Mouse (Mus musculus) MEL (cell line): ENCODE data around the gene Esrp2. TPM values are rescaled to one million over a fixed set of nuclear protein-coding genes. Genes with fewer than 3 reads are reported as not detected.

Experiments used
- DNase-seq: peaks from one replicate; pipeline ENCODE4 v3.0.0; 2011; ENCODE audit warnings: low read depth, low spot score
- H3K27ac ChIP-seq: 2 replicates; pipeline ENCODE4 v1.5.1; 2012; ENCODE audit warnings: low read depth, mild to moderate bottlenecking, control low read depth, low read length, moderate library complexity; ENCODE audit not compliant: control insufficient read depth
- H3K27me3 ChIP-seq, 2 experiments: fragments of 150-350 bp in 1 of 2; sonication (generic) in 1 of 2; 2 replicates each; pipeline ENCODE4 v1.6.1; 2012; ENCODE audit warnings: low read length in 2 of 2, mild to moderate bottlenecking in 2 of 2, improper control_type of control experiment in 1 of 2, moderate library complexity in 1 of 2; ENCODE audit not compliant: insufficient read depth in 2 of 2, control insufficient read depth in 1 of 2
- H3K36me3 ChIP-seq, 2 experiments: 2 replicates each; pipeline ENCODE4 v1.6.1; 2012 to 2014; ENCODE audit warnings: low read length in 2 of 2, improper control_type of control experiment in 1 of 2, inconsistent platforms in 1 of 2, mild to moderate bottlenecking in 1 of 2; ENCODE audit not compliant: insufficient read depth in 2 of 2, control insufficient read depth in 1 of 2
- H3K4me1 ChIP-seq, 2 experiments: fragments of 150-350 bp in 1 of 2; sonication (generic) in 1 of 2; 2 replicates each; pipeline ENCODE4 v1.6.1; 2012; ENCODE audit warnings: low read length in 2 of 2, improper control_type of control experiment in 1 of 2, mild to moderate bottlenecking in 1 of 2; ENCODE audit not compliant: insufficient read depth in 2 of 2, control insufficient read depth in 1 of 2
- H3K4me3 ChIP-seq, 2 experiments: fragments of 150-350 bp in 1 of 2; sonication (generic) in 1 of 2; 2 replicates each; pipeline ENCODE4 v1.5.1; 2012; ENCODE audit warnings: low read depth in 2 of 2, low read length in 2 of 2, mild to moderate bottlenecking in 2 of 2, moderate library complexity in 2 of 2, control low read depth in 1 of 2, improper control_type of control experiment in 1 of 2; ENCODE audit not compliant: control insufficient read depth in 1 of 2, insufficient read depth in 1 of 2
- H3K79me2 ChIP-seq: 2 replicates; pipeline ENCODE4 v1.6.1; 2012; ENCODE audit warnings: mild to moderate bottlenecking, low read length, moderate library complexity; ENCODE audit not compliant: control insufficient read depth, poor library complexity, insufficient read depth
- H3K9ac ChIP-seq: 2 replicates; pipeline ENCODE4 v1.6.1; 2012; ENCODE audit warnings: low read depth, mild to moderate bottlenecking, control low read depth, low read length, moderate library complexity; ENCODE audit not compliant: control insufficient read depth, poor library complexity, severe bottlenecking
- H3K9me3 ChIP-seq: fragments of 150-350 bp; sonication (generic); replicated peaks from 2 replicates; pipeline ENCODE4 v1.6.1; 2012; ENCODE audit warnings: mild to moderate bottlenecking, low read length, improper control_type of control experiment, moderate library complexity; ENCODE audit not compliant: insufficient read depth
- CTCF ChIP-seq, 3 experiments: IDR thresholded peaks in 2 of 3; conservative IDR thresholded peaks in 1 of 3; 2 replicates each; pipeline ENCODE4 v1.5.1; 2011 to 2012; ENCODE audit warnings: low read length in 3 of 3, low read depth in 2 of 3, mild to moderate bottlenecking in 2 of 3, improper control_type of control experiment in 1 of 3, inconsistent platforms in 1 of 3, mixed read lengths in 1 of 3, moderate library complexity in 1 of 3; ENCODE audit not compliant: control insufficient read depth in 1 of 3, insufficient read depth in 1 of 3, poor library complexity in 1 of 3, severe bottlenecking in 1 of 3
- ELF1 ChIP-seq: IDR thresholded peaks from 2 replicates; pipeline ENCODE4 v1.6.1; 2014; ENCODE audit warnings: low read depth, mild to moderate bottlenecking, inconsistent platforms, low read length, improper control_type of control experiment, moderate library complexity
- EP300 ChIP-seq, 2 experiments: IDR thresholded peaks; 2 replicates each; pipeline ENCODE4 v1.6.1; 2011; ENCODE audit warnings: improper control_type of control experiment in 2 of 2, low read length in 2 of 2, low read depth in 1 of 2, mild to moderate bottlenecking in 1 of 2
- GATA1 ChIP-seq: IDR thresholded peaks from 2 replicates; pipeline ENCODE4 v1.6.1; 2011; ENCODE audit warnings: low read depth, low read length, improper control_type of control experiment
- KAT2A ChIP-seq: conservative IDR thresholded peaks from 2 replicates; pipeline ENCODE4 v1.6.1; 2012; ENCODE audit warnings: low read depth, low read length, improper control_type of control experiment, inconsistent platforms
- MAX ChIP-seq: IDR thresholded peaks from 2 replicates; pipeline ENCODE4 v1.6.1; 2011; ENCODE audit warnings: low read length, improper control_type of control experiment
- MXI1 ChIP-seq: IDR thresholded peaks from 2 replicates; pipeline ENCODE4 v1.6.1; 2011; ENCODE audit warnings: mild to moderate bottlenecking, low read depth, low read length, improper control_type of control experiment
- MYC ChIP-seq: IDR thresholded peaks from 2 replicates; pipeline ENCODE4 v1.6.1; 2011; ENCODE audit warnings: low read depth, mild to moderate bottlenecking, low read length, improper control_type of control experiment, moderate library complexity
- RCOR1 ChIP-seq: IDR thresholded peaks from 2 replicates; pipeline ENCODE4 v1.6.1; 2012; ENCODE audit warnings: low read depth, mild to moderate bottlenecking, inconsistent platforms, low read length, improper control_type of control experiment
- SMC3 ChIP-seq: IDR thresholded peaks from 2 replicates; pipeline ENCODE4 v1.6.1; 2011; ENCODE audit warnings: low read depth, low read length, improper control_type of control experiment
- TBP ChIP-seq: IDR thresholded peaks from 2 replicates; pipeline ENCODE4 v1.8.0; 2011; ENCODE audit warnings: low read depth, low read length, improper control_type of control experiment
- UBTF ChIP-seq: IDR thresholded peaks from 2 replicates; pipeline ENCODE4 v1.6.1; 2012; ENCODE audit warnings: low read depth, mild to moderate bottlenecking, inconsistent platforms, low read length, improper control_type of control experiment, moderate library complexity, borderline replicate concordance; ENCODE audit not compliant: insufficient read depth
- ZNF384 ChIP-seq: IDR thresholded peaks from 2 replicates; pipeline ENCODE4 v1.6.1; 2012; ENCODE audit warnings: low read depth, mild to moderate bottlenecking, inconsistent platforms, low read length, improper control_type of control experiment
- polyA plus RNA-seq, 2 experiments: library from polyadenylated mRNA; stranded (reverse) in 1 of 2; unstranded in 1 of 2; fragments of >175 nt in 1 of 2; fragments of >200 nt in 1 of 2; gene quantifications; 2 replicates each; pipeline versions ENCODE4 v1.2.1 to v1.2.4; 2012; ENCODE audit warnings: low replicate concordance in 2 of 2, low read depth in 1 of 2; ENCODE audit not compliant: insufficient read length in 2 of 2, insufficient read depth in 1 of 2, missing spikeins in 1 of 2
- total RNA-seq: library from RNA; depleted of rRNA; stranded (reverse); fragments of 300-350 nt; gene quantifications from 2 replicates; pipeline ENCODE4 v1.2.3, GENCODE M21; 2012

Esrp2 gene
- total and polyA plus RNA-seq, 3 experiments: 2.3 to 4.5 TPM; not detected in 1

- Histone ChIP-seq H3K4me3 (no peak overlapping the region), H3K27ac (no peak overlapping the region)
Observed at GRCm38 (mm10) chr8:106147868-106148565, 11.2 kb upstream of the Esrp2 start.

GRCm38 (mm10) chr8:106146014-106146413 is 9.2 kb upstream of the Esrp2 start:
- H3K79me2 ChIP-seq: peaks cover 2% of the 10 kb centered on the region; the same call in 1 of the 2 replicates
- no peaks in the 10 kb centered on the region for H3K27me3 ChIP-seq
- no peak overlapping the region for H3K4me3 ChIP-seq
- no peak for TF ChIP-seq GATA1
- TF ChIP-seq CTCF (IDR thresholded peaks at IDR 0.05 in 2 of 3, conservative IDR thresholded peaks at IDR 0.05 in 1 of 3; ENCODE audit: control insufficient read depth in 1 of 3, insufficient read depth in 1 of 3, low read depth in 2 of 3, low read length in 3 of 3, poor library complexity in 1 of 3, severe bottlenecking in 1 of 3): no peak
- peak; percentile 60 for TF ChIP-seq MYC
- TF ChIP-seq MAX: no peak
- TF ChIP-seq MXI1: no peak
- TF ChIP-seq TBP: no peak
- no peak for TF ChIP-seq ELF1
- TF ChIP-seq EP300 (IDR thresholded peaks at IDR 0.05; ENCODE audit: low read depth in 1 of 2, low read length in 2 of 2): peak; percentile 20 to 30; a peak in 1 of 4 replicates
- no peak for TF ChIP-seq RCOR1
- H3K9ac ChIP-seq: peak overlapping the region; percentile 7; the same call in 1 of the 2 replicates
- no peaks in the 10 kb centered on the region for H3K9me3 ChIP-seq
- H3K36me3 ChIP-seq: peaks cover 0 to 19% of the 10 kb centered on the region in 2 experiments; a peak in 2 of 4 replicates
- H3K4me1 ChIP-seq: peaks cover 0 to 26% of the 10 kb centered on the region in 2 experiments; a peak in 3 of 4 replicates
- DNase-seq: peak; percentile 80
- no peak overlapping the region; the same call in 1 of the 2 replicates for H3K27ac ChIP-seq

More at GRCm38 (mm10) chr8:106147868-106148565, 11.2 kb upstream of the Esrp2 start:
- H3K36me3 ChIP-seq: peaks cover 0 to 23% of the 10 kb centered on the region in 2 experiments; a peak in 2 of 4 replicates
- H3K4me1 ChIP-seq: peaks cover 0 to 26% of the 10 kb centered on the region in 2 experiments; a peak in 3 of 4 replicates
- H3K9me3 ChIP-seq: no peaks in the 10 kb centered on the region
- peak; percentile 68 for TF ChIP-seq ZNF384
- no peak for TF ChIP-seq UBTF
- H3K79me2 ChIP-seq: peaks cover 2% of the 10 kb centered on the region; the same call in 1 of the 2 replicates
- no peak for DNase-seq
- no peaks in the 10 kb centered on the region for H3K27me3 ChIP-seq
- H3K9ac ChIP-seq: no peak overlapping the region

GRCm38 (mm10) chr8:106145331-106145730 is 8.6 kb upstream of the Esrp2 start:
- Histone ChIP-seq H3K27ac (no peak overlapping the region), H3K9ac (no peak overlapping the region), H3K36me3 (peaks cover 0 to 16% of the 10 kb centered on the region in 2 experiments; a peak in 2 of 4 replicates), H3K4me1 (peaks cover 0 to 24% of the 10 kb centered on the region in 2 experiments; a peak in 3 of 4 replicates)
- TF ChIP-seq SMC3 (no peak), KAT2A (no peak), CTCF (IDR thresholded peaks at IDR 0.05 in 2 of 3, conservative IDR thresholded peaks at IDR 0.05 in 1 of 3; ENCODE audit: control insufficient read depth in 1 of 3, insufficient read depth in 1 of 3, low read depth in 2 of 3, low read length in 3 of 3, poor library complexity in 1 of 3, severe bottlenecking in 1 of 3) (no peak), EP300 (IDR thresholded peaks at IDR 0.05; ENCODE audit: low read depth in 1 of 2, low read length in 2 of 2) (no peak)
- TF ChIP-seq, all 39 proteins: peak for 0
- Histone ChIP-seq H3K4me3 (no peak overlapping the region), H3K9me3 (no peaks in the 10 kb centered on the region), H3K27me3 (no peaks in the 10 kb centered on the region), H3K79me2 (no peaks in the 10 kb centered on the region; the same call in 1 of the 2 replicates)
- DNase-seq: no peak
